Mouse (Mus musculus): ENCODE measurements at regions not wholly inside any gene's neighbourhood (a gene's known extent, or its start where the extent isn't known, plus 50 kb on each side); places are given as distances from the start of the nearest gene placed in this dataset.

- DNase-seq (ENCODE audit: low spot score in 2 of 2), result no peak
These were observed 62.5 kb downstream of the Cavin4 start for GRCm38 (mm10) chr4:48725660-48726348.

- DNase-seq (ENCODE audit: low spot score in 2 of 2), result no peak
These were observed 63.1 kb downstream of the Cavin4 start for GRCm38 (mm10) chr4:48726349-48726835.

GRCm38 (mm10) chr4:48734854-48735564, 71.7 kb downstream of the Cavin4 start:
- no peak for DNase-seq (ENCODE audit: low spot score in 2 of 2)

GRCm38 (mm10) chr4:48746237-48746636, 82.9 kb downstream of the Cavin4 start:
- no peak for DNase-seq (ENCODE audit: low spot score in 2 of 2)

GRCm38 (mm10) chr4:48749566-48749965, 86.3 kb downstream of the Cavin4 start:
- DNase-seq (ENCODE audit: low spot score in 2 of 2), result no peak

GRCm38 (mm10) chr4:48750087-48750486, 86.8 kb downstream of the Cavin4 start:
- no peak for DNase-seq (ENCODE audit: low spot score in 2 of 2)

- peak; percentile 19 to 22 for DNase-seq (ENCODE audit: low spot score in 2 of 2)
These were observed 91.3 kb downstream of the Cavin4 start for GRCm38 (mm10) chr4:48754466-48755171.

- DNase-seq (ENCODE audit: low spot score in 2 of 2), result no peak
These were observed 97.3 kb downstream of the Cavin4 start for GRCm38 (mm10) chr4:48760625-48761024.

GRCm38 (mm10) chr4:48766458-48766857, 103.1 kb downstream of the Cavin4 start:
- no peak for DNase-seq (ENCODE audit: low spot score in 2 of 2)

GRCm38 (mm10) chr4:48770403-48770953, 107.2 kb downstream of the Cavin4 start:
- no peak for DNase-seq (ENCODE audit: low spot score in 2 of 2)

GRCm38 (mm10) chr4:48770954-48771665, 107.8 kb downstream of the Cavin4 start:
- peak; percentile 8 to 12 for DNase-seq (ENCODE audit: low spot score in 2 of 2)

GRCm38 (mm10) chr4:48771836-48772235, 108.5 kb downstream of the Cavin4 start:
- no peak for DNase-seq (ENCODE audit: low spot score in 2 of 2)

- peak; percentile 22 to 47 for DNase-seq (ENCODE audit: low spot score in 2 of 2)
These were observed 116.0 kb downstream of the Cavin4 start for GRCm38 (mm10) chr4:48779202-48779905.

GRCm38 (mm10) chr4:48779955-48780354, 116.6 kb downstream of the Cavin4 start:
- DNase-seq (ENCODE audit: low spot score in 2 of 2), result no peak

GRCm38 (mm10) chr4:48781099-48781498, 117.8 kb downstream of the Cavin4 start:
- no peak for DNase-seq (ENCODE audit: low spot score in 2 of 2)

GRCm38 (mm10) chr4:48782686-48783085, 119.4 kb downstream of the Cavin4 start:
- no peak for DNase-seq (ENCODE audit: low spot score in 2 of 2)

- DNase-seq (ENCODE audit: low spot score in 2 of 2), result no peak
These were observed 127.8 kb downstream of the Cavin4 start for GRCm38 (mm10) chr4:48791096-48791495.

- DNase-seq (ENCODE audit: low spot score in 2 of 2), result no peak
These were observed 140.5 kb downstream of the Cavin4 start for GRCm38 (mm10) chr4:48803777-48804176.

GRCm38 (mm10) chr4:48808571-48808970, 145.3 kb downstream of the Cavin4 start:
- DNase-seq (ENCODE audit: low spot score in 2 of 2), result no peak

GRCm38 (mm10) chr4:48833718-48834117, 170.4 kb downstream of the Cavin4 start:
- no peak for DNase-seq (ENCODE audit: low spot score in 2 of 2)

GRCm38 (mm10) chr4:48842777-48843214, 179.5 kb downstream of the Cavin4 start:
- peak in 1 of 2 experiments; percentile 29 for DNase-seq (ENCODE audit: low spot score in 2 of 2)

All from urinary bladder, postnatal 36 days (tissue).